Mouse (Mus musculus): ENCODE measurements around the gene Nudc.
A peak's percentile ranks its signal among the peaks of the same experiment; 100 is the strongest.

DNA sequence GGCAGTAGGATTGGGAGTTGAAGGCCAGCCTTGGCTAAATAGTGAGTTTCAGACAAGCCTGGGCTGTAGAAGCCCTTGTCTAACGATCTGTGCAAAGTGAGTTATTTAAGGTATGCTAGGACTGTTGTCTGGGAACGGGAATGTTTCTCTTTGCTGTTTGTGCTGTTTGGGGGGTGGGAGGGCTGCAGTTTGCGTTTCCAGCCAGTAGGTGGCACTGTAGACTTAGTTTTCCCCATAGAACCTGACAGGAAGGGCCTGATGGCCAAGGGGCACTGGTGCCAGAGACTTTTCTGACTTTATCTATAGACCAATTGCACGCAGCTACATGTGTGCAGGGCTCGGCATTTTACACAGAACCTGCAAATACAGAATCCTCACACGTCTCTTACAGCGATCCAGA, 46.8 kb upstream of the Nudc start:
- TF ChIP-seq CTCF (IDR thresholded peaks at IDR 0.05; ENCODE audit: borderline replicate concordance, insufficient read depth, low read depth, low read length) (peak; percentile 98), POLR2A (IDR thresholded peaks at IDR 0.05; ENCODE audit: borderline replicate concordance, insufficient read depth, low read length) (no peak)
